Mouse (Mus musculus) olfactory bulb, adult 2 months (tissue): Measurements from ENCODE around the gene Adam23.

Source experiments
- CTCF ChIP-seq: fragments of 200-500 bp; IDR thresholded peaks from 2 replicates; pipeline ENCODE4 v1.5.1; 2012; ENCODE audit warnings: low read depth, mild to moderate bottlenecking, low read length, moderate library complexity; ENCODE audit not compliant: insufficient read depth
- POLR2A ChIP-seq: fragments of 200-500 bp; IDR thresholded peaks from 2 replicates; pipeline ENCODE4 v1.6.1; 2012; ENCODE audit warnings: mild to moderate bottlenecking, low read depth, low read length, moderate library complexity; ENCODE audit not compliant: insufficient read depth

DNA sequence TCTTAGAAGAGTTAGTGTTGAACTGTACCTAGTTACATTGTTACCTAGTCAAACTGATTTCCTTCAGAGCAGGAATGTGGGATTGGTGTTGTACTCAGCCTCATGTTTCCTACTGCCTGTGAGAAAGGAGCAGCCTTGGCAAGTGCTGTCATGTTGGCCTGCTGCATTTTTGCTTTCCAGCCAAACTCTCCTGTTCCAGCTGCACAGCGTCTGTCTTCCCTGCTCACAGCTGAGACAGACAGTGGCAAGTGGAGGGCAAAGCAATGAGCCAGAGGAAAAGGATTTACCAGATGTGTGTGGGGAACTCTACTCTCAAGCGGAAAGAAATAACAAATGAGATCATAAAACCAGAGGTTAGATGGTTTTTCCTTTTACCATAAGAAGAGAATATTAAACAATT, 182.5 kb downstream of the Adam23 start:
- no peak for TF ChIP-seq CTCF
- TF ChIP-seq POLR2A, result no peak
